Mouse (Mus musculus): Measurements from ENCODE around the gene Pax4. TPM values are rescaled to one million over a fixed set of nuclear protein-coding genes. Genes with fewer than 3 reads are reported as not detected.

Pax4 gene
- total RNA-seq (2021), result not detected

GRCm38 (mm10) chr6:28449253-28449652, at the start of gene Pax4:
Gene Pax4 (minus strand): TSS chr6:28449353.
- no peak for DNase-seq (ENCODE audit: low spot score)
- intact Hi-C loops (cut with DNase I), result no loop called here

- intact Hi-C loops (cut with DNase I), result no loop called here
- DNase-seq (ENCODE audit: low spot score), result peak; percentile 11
Observed at GRCm38 (mm10) chr6:28497837-28498236, 48.7 kb upstream of the Pax4 start.

- intact Hi-C loops (cut with DNase I), result no loop called here
Observed at GRCm38 (mm10) chr6:28491198-28491597, 42.0 kb upstream of the Pax4 start.

DNA sequence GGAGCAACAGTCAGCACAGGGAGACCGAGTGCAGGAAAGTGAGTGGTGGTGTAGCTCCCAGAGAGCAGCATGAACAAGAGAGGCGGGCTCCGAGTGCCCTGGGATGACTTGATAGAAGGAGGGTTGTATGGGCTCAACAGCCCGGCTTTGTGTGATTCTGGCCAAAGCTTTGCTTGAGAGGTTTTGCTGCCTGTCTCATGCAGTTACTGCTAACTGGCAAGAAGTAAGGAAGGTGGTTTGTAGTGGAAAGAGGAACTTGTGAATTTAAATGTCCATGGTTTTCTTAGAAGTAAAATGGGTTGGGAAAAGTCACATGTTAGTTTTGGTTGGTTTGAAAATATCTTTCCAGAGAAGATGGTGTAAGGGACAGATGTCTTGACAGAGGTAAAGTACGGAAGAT, 41.5 kb upstream of the Pax4 start:
- DNase-seq (ENCODE audit: low spot score), result no peak
- intact Hi-C loops (cut with DNase I), result no loop called here

More at GRCm38 (mm10) chr6:28491198-28491597, 42.0 kb upstream of the Pax4 start:
- no peak for DNase-seq (ENCODE audit: low spot score)

- intact Hi-C loops (cut with DNase I), result no loop called here
Observed at GRCm38 (mm10) chr6:28488204-28488851, 39.2 kb upstream of the Pax4 start.

GRCm38 (mm10) chr6:28486905-28487304, 37.8 kb upstream of the Pax4 start:
- no peak for DNase-seq (ENCODE audit: low spot score)
- intact Hi-C loops (cut with DNase I), result no loop called here

More at GRCm38 (mm10) chr6:28488204-28488851, 39.2 kb upstream of the Pax4 start:
- DNase-seq (ENCODE audit: low spot score), result no peak

DNA sequence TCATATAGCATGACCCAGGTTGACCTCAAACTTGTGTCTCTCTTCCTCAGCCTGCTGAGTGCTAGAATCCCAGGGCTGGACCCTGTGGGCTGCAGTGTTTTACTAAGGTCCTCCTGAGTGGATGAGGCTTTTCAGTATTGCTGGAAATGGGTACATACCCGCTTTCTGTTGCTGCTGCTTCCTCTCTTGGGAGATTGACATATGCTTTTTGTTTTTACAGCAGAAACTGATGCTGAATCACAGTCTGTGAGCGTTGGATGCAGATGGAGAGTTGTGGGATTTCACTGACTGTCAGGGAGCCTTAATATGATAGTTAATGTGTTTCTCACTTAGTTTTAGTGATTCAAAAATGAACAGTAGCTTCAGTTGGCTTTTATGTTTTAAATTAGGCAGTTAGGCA, 37.3 kb upstream of the Pax4 start:
- no peak for DNase-seq (ENCODE audit: low spot score)
- intact Hi-C loops (cut with DNase I), result no loop called here

- intact Hi-C loops (cut with DNase I), result no loop called here
- DNase-seq (ENCODE audit: low spot score), result peak; percentile 19
Observed at GRCm38 (mm10) chr6:28486008-28486407, 36.9 kb upstream of the Pax4 start.

GRCm38 (mm10) chr6:28482711-28483315, 33.7 kb upstream of the Pax4 start:
- intact Hi-C loops (cut with DNase I), result loop anchor here (5.0 kb wide), 1 partner anchor 39 kb away; no protein-coding TSS in a partner anchor
- DNase-seq (ENCODE audit: low spot score), result no peak

DNA sequence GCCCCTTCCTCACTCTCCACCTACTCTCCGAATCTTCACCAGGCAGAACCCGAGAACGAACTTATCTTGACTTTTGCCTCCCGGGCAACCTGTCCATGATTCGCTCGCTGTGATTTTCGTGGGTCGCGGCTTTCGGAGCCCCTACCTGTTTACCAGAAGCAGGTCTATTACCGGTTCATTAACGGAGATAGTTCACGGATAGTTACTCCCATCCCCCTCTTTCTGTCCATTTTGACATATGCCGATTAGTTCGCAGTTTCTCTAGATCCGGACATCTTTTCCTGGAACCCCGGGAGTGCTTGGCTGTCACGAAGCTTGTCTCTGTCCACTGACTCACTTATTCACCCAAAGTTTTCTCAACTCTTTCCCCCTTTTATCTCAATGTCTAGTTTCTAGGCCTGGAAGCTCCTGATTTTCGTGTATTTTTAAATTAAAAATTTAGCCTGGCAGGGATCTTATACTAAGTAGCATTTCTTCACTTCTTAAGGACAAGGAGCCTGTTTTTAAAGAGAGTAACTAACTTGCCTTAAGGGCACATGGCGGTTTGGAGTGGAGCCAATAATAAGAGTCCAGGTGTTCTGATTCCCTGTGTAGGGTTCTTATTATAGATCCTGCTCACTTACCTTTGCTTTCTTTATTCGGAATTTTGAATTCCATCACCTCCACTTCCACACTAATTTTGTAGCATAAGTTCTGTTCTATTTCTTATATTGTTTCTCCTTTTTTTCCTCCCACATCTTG, 31.8 kb upstream of the Pax4 start:
- intact Hi-C loops (cut with DNase I), result loop anchor here (5.0 kb wide), 1 partner anchor 41 kb away; no protein-coding TSS in a partner anchor
- no peak for DNase-seq (ENCODE audit: low spot score)

GRCm38 (mm10) chr6:28479865-28480751, 31.0 kb upstream of the Pax4 start:
- DNase-seq (ENCODE audit: low spot score), result peak; percentile 99
- intact Hi-C loops (cut with DNase I), result loop anchor here (5.0 kb wide), 2 partner anchors 42 to 58 kb away; partner anchors contain the start of gene Arf5

DNA sequence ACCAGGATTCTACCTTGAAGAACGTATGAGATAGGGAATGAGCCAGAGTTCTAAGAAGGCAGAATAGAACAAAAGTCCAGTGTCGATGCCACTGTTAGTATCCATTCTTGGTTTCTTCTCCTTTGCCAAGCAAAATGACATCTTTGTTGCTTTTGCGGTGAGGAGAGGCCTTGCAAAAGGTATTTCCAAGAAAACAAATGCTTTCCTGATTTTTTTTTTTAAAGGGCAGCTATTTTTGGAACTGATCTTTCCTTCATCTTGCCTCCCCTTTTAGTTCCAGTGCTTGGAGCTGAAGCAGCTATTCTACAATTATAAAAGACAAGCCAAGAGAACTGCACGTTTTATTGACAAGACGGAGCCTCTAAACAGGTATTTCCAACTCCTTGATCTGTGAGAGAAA, 25.7 kb upstream of the Pax4 start, which contains the start of gene Snd1:
Snd1 (plus strand) TSS at position 301 of the 400 bp plus-strand sequence.
- DNase-seq (ENCODE audit: low spot score), result no peak
- intact Hi-C loops (cut with DNase I), result loop anchor here (5.0 kb wide), 1 partner anchor 53 kb away; the partner anchor contains the start of gene Arf5

DNA sequence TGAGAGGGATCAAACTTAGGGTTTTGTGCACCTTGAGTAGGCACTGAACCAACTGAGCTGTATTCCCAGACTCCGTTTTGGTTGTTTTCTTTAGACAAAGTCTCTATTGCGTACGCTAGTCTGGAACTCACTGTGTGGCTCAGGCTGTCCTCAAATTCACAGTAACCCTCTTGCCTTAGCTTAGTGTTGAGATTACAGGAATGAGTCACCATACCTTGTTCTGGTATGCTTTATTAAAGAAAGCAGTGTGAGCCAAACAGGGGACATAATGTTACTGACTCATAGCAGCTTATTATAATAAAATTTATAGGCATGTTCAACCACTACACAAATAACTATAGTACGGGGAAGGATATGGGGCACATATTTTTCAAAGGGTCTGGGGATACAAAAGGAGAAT, 25.1 kb upstream of the Pax4 start:
- intact Hi-C loops (cut with DNase I), result no loop called here
- DNase-seq (ENCODE audit: low spot score), result no peak

GRCm38 (mm10) chr6:28471284-28472035, 22.3 kb upstream of the Pax4 start:
- intact Hi-C loops (cut with DNase I), result no loop called here
- DNase-seq (ENCODE audit: low spot score), result no peak

GRCm38 (mm10) chr6:28470621-28471020, 21.5 kb upstream of the Pax4 start:
- no peak for DNase-seq (ENCODE audit: low spot score)
- intact Hi-C loops (cut with DNase I), result no loop called here

GRCm38 (mm10) chr6:28470017-28470602, 21.0 kb upstream of the Pax4 start:
- DNase-seq (ENCODE audit: low spot score), result no peak
- intact Hi-C loops (cut with DNase I), result no loop called here

GRCm38 (mm10) chr6:28464630-28465029, 15.5 kb upstream of the Pax4 start:
- intact Hi-C loops (cut with DNase I), result loop anchor here (5.0 to 10.0 kb wide), 2 partner anchors 42 to 560 kb away; partner anchors contain the start of gene Arf5
- DNase-seq (ENCODE audit: low spot score), result no peak

GRCm38 (mm10) chr6:28460534-28460933, 11.4 kb upstream of the Pax4 start:
- DNase-seq (ENCODE audit: low spot score), result peak; percentile 27
- intact Hi-C loops (cut with DNase I), result loop anchor here (1.0 to 10.0 kb wide), 4 partner anchors 38 to 564 kb away; partner anchors contain the start of gene Arf5

All from heart, postnatal 25 days (tissue).